Mouse (Mus musculus) embryo, embryonic 9.5 days (tissue): ENCODE data around the gene Zfp580.
"Not testable (repeated sequence)": the region's sequence is repeated elsewhere in the genome, so short reads cannot be mapped to it uniquely, and the experiment has no call there.

ENCODE experiments used
- DNase-seq: peaks from one replicate; pipeline ENCODE4 v3.0.0-alpha.2; 2017; ENCODE audit errors: extremely low spot score

Gene Zfp580

DNA sequence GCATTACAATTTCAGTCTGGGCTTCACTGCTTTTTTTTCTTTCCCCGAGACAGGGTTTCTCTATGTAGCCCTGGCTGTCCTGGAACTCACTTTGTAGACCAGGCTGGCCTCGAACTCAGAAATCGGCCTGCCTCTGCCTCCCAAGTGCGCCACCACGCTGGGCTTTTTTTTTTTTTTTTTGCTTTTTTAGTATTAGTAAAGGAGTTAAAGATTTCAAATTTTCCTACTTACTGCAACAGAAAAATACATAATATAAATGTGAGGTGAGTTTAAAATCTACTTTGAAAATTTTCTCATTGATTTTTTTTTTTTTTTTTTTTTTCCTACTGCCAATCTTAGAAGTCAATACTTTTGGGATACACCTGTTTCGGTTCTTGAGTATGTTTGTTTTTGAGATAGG is 13.5 kb downstream of the Zfp580 start:
- DNase-seq, result no peak

DNA sequence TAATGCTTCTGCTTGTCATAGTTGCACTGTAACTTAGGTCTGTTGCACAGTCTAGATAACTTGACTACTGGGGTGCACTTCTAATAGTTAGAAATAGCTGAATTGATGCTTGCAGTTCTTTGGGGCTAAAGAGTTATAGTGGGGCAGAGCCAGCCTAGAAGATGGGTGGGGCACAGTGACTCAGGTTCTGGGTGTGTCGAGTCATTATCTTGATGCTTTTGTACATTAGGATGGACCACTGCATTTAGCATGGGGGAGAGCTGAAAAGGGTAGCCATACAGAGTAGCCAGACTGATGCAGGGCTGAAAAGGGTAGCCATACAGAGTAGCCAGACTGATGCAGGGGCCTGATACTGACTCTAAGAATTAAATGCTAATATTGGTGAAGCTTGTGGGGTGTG is 22.2 kb downstream of the Zfp580 start:
- no peak for DNase-seq

DNA sequence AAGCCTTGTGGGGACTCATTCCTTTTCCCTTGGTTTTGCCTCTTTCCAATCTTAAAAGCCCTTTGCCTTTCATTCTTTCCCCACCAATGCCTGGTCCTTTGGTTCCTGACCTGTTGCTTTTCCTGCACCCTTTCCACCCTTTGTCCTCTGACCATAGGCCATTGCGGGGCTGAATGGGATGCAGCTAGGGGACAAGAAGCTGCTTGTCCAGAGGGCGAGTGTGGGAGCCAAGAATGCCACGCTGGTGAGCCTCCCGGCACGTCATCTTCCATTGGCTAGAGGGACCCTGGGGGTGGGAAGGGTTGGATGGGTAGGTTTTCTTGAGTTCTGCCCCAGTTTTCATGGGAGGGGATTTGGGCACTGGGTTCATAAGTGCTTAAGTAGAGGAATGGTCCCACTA is 23.6 kb downstream of the Zfp580 start:
- no peak for DNase-seq

DNA sequence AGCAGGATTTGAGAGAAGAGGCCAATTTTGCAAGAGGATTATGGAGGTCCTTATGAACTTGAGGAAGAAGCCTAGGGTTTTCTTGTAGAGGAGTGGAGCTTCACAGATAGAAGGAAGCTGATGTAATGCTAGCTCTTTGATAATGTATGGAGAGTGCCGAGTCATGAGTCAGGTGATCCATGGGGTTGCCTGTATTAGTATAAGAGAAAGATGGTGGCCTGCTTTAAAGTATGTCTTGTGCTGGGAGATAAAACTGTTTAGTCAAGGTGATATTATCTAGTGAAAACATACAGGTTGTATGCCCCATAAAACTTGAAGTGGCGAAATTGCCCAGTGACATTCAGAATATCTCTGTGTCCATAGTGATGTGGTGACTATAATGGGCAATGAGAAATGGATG is 25.6 kb downstream of the Zfp580 start:
- no peak for DNase-seq

DNA sequence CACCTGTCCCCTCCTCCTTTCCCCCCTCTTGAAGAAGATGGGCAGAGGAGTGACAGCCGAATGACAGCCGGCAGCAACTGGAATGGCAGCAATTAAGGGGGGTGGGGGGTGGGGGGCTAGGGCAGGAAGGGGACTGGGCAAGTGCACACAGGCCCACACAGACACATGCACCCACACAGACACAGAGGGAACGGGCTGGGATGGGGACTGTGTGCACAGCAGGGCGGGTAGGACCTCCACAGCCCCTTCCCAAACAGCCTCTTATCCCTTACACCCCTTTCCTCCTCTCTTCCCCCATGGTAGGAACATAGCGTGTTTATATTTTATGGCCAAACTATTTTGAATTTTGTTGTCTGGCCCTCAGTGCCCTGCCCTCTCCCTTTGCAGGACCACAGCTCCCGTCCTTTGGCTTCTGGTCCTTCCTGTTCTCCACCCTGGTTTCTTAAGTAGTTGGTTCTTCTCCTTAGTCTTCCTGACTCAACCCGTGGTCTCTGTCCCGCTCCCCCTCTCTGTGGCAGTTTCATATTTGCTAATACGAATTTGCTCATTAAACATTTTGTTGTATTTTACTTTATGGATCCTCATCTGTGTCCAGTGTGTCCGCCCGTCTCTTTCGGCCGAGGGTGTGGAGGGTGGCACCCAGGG is 28.1 kb downstream of the Zfp580 start:
- DNase-seq, result not testable (repeated sequence)

DNA sequence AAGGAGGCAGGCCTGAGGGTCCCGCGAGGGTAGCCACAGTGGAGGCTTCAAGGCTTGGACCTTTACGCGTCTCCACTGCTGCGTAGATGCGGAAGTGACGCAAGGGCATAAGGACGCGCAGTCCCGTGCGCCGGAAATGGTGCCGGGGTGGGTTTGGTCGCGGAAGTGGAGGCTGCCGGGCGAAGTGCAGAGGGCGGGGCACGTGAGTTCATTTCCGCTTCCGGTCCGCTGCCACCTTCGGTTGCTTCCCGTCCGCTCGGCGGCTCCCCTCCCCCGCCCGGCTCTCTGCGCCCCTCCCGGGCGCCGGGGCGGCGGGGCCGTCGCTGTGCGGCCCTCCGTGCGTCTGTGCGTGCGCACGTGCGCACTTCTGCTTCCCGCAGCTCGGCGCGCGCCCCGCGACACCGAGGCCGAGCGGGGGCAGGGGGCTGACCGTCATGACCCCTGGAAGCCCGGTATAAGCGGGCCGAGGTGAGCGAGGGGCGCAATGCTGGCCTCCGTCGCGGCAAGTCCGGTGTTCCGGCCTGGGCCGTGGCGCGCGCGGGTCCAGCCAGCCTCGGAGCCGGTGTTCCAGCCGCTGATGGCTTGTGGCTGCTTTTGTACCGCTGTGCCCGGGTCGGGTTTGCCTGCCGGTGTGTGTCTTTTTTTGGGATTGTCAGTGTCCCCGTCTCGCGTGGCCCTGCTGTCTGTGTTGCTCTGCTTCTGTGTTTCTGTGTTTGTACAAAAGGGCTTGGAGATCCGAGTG is 28.8 kb downstream of the Zfp580 start, which contains the start of gene Epn1:
Epn1 (plus strand) TSS at position 226 of the 742 bp plus-strand sequence.
- DNase-seq, result peak; percentile 95

DNA sequence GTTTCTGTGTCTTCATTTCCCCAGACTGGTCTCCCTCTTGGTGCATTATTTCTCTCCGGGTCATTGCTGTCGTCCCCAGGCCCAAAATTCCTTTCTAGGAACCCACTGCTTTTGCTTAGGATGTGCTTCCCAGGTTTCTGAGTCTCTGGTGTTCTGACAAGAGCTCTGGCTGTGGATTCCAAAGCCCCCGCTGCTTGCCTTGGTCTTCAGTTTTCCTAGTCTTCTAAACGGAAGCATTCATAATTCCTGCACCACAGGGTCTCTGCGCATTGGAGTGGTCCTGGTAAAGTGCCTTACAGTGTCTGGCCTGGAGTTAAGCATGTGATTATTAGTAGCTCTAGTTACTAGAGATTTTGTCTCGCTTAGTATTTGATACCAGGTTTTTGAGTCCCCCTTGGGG is 29.5 kb downstream of the Zfp580 start:
- DNase-seq, result no peak

GRCm38 (mm10) chr7:5081241-5081640 is 29.9 kb downstream of the Zfp580 start:
- DNase-seq, result no peak

DNA sequence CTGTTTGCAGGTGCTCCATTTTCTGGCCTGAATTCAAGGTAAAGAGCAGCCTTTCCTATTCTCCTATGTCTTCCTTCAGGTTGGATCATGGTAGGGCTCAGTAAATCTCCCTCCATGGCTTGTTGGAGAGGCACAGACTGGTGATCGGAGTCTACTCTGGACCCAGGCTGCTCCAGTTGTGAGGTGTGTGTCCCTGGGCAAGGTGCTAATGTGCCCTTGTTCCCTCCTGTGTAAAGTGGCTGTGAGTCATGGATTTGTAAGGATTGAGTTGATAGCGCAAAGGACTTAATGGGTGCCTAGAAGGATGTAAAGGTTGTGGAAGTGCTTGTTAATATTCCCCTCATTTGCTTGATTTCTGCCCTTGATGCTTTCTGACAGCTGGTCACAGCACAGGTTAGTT is 30.6 kb downstream of the Zfp580 start:
- DNase-seq, result no peak

- no peak for DNase-seq
Measured at GRCm38 (mm10) chr7:5083325-5084105, 32.2 kb downstream of the Zfp580 start.

- no peak for DNase-seq
Measured at GRCm38 (mm10) chr7:5085512-5085911, 34.2 kb downstream of the Zfp580 start.

DNA sequence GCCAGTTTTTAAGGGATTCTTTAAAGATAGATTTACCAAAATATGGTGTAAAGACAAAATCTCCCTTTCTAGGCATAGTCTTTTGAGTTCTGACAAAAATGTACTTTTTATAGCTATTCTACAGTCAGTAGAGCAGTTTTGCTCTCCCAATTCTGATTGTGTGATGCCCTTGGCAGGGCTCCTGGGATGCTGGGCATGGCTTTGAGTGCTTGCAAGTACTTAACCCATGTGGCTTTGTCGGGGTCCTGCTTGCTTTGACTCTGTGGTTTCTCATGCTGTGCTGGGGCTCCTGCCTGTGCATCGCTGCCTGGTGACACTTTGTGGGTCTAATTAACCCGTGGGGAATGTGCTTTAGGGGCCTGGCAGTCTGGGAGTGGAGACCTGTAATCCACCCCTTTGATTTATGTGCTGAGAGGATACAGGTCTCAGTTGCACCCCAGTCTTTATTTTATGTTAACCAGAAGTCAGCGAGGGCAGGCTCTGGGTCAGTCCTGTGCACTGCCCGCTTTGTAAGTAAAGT is 35.6 kb downstream of the Zfp580 start:
- no peak for DNase-seq

DNA sequence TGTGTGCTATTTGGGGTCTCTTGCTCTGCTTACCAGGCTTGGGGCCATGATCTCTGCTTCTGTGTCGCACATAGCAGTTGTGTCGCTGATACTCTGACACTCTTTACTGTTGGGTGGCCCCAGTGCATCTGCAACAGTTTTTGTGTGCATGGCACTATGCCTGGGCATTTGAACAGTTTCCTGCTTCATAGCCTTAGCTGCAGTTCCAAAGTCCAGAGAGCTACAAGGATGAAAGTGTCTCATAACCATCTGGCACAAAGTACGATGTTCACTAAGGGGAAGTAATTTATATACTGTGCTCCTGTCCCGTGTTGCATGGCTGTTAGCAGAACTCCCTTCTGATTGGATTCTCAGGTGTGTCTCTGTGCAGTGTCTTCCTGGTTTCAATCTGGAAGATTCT is 36.5 kb downstream of the Zfp580 start:
- DNase-seq, result no peak

- DNase-seq, result no peak
Measured at GRCm38 (mm10) chr7:5089853-5090252, 38.5 kb downstream of the Zfp580 start.

DNA sequence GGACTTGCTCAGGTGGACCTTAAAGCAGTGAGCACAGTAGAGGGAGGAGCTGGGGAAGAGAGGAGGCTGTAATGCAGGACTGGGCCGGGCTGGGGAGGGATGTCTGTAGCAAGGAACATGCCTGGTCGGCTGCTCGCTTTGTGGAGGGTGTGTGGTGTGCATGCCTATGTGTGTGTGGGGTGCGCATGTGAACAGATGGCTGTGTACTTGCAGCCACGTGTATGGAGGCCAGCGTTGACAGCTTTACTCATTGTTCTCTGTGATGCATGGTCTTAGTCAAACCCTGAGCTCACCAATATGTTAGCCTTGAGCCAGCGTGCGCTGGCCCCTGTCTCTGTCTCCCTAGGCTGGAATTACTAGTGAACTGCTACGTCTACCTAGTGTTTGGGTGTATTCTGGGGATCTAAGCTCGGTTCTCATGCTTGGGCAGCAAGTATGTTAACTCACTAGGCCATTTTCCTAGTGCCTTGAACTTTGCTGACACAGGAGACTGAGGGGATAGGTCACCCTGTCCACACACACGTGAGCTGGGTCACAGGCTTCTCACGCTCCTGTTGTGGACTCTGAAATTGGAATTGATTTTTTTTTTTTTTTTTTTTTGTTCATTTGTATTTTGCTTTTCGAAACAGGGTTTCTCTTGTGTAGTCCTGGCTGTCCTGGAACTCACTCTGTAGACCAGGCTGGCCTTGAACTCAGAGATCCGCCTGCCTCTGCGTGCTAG is 39.8 kb downstream of the Zfp580 start:
- no peak for DNase-seq

GRCm38 (mm10) chr7:5092381-5092780 is 41.0 kb downstream of the Zfp580 start:
- DNase-seq, result no peak

DNA sequence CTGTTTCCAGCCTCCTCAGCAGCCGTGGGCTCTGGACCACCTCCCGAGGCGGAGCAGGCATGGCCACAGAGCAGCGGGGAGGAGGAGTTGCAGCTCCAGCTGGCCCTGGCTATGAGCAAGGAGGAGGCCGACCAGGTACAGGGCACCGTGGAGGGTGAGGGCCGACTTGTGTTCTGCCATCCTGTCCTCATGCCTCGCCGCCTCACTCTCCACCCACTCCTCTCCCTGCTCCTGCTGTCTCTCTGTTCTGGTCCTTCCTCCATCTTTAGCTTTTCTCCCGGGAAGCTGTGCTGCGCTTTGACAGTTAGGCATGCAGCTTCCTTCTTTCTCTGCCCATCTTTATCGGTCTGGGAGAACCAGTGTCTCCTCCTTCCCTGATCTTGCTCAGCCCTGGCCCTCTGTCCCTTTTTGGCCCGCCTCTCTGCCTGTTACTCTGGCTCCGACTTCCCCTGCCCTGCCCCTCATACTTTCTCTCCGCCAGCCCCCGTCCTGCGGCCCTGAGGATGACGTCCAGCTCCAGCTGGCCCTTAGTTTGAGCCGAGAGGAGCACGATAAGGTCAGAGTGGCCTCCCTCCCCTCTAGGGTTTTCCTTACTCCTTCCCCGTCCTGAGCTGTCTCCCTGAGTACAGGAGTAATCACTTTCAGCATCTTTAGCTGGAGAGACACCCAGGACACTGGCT is 41.6 kb downstream of the Zfp580 start:
- no peak for DNase-seq

DNA sequence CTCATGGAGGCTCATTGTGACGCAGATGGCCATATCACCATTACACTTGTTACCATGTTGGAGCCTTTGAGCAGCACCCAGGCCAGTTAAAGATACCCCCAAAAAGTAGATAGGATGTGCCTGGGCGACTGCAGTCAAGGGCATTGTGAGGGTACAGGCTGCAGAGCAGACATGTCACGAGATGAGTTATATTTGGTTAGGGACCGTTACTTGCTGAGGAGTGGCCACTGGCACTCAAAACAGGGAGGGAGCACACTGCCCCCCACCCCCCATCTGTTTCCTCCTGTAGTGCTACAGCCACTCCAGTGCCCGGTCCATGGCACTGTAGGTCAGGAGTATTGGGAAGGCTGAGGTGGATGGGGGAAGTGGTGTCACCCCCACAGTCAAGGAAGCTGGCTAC is 47.4 kb downstream of the Zfp580 start:
- no peak for DNase-seq

DNA sequence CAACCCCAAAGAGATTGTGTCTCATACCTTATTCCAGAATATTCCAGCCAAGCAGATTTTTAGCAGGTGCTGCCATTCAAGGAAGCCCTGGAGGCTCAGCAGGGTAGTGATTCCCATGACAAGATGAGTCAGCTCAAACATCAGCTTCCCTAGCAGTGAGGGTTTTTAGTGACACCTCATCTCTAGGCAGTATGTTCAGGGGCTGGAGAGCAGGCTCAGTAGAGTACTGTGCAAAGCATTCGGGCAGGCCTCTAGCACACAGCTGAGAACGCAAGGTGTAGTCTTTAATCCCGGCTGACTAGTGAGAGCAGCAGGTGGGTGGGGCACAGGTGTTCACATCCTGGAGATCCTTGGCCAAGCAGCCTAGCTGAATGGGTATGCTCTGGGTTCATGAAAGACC is 48.5 kb downstream of the Zfp580 start:
- DNase-seq, result no peak

- DNase-seq, result no peak
Measured at GRCm38 (mm10) chr7:5101066-5101663, 49.8 kb downstream of the Zfp580 start.

GRCm38 (mm10) chr7:5102564-5102963 is 51.2 kb downstream of the Zfp580 start:
- no peak for DNase-seq
